Mouse (Mus musculus) E14TG2a.4 (cell line): ENCODE results near the gene Olfr1416.

ENCODE experiments used
- CTCF ChIP-seq: conservative IDR thresholded peaks from 2 replicates; pipeline ENCODE4 v1.5.1; 2014; ENCODE audit warnings: low read length
- NANOG ChIP-seq: IDR thresholded peaks from 2 replicates; pipeline ENCODE4 v1.6.1; 2014; ENCODE audit warnings: borderline replicate concordance, low read length, mixed read lengths

DNA sequence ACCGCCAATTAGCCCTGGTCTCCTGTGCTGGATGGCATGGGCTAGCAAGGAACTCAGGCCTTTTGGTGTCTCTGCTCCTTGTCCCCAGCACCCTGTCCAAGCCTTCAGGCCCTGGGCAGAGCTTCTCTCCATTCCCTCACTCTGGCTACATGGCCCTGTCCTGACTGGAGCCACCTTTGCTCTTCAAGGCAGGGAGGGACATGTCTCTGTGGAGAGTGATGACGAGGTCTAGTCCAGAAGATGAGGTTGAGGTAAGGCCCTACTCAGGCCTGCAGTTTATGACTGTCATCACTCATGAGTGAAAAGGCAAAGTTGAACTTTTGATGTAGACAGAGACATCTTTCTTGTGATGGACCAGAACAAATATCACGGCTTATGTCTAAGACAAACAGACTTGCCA lies 33.6 kb upstream of the Olfr1416 start, which contains the start of gene Olfr1414:
- TF ChIP-seq CTCF = no peak
- TF ChIP-seq NANOG = no peak
